Comparison of ENCODE assay signal across 9 mouse cellular contexts in the genomic region with DNA sequence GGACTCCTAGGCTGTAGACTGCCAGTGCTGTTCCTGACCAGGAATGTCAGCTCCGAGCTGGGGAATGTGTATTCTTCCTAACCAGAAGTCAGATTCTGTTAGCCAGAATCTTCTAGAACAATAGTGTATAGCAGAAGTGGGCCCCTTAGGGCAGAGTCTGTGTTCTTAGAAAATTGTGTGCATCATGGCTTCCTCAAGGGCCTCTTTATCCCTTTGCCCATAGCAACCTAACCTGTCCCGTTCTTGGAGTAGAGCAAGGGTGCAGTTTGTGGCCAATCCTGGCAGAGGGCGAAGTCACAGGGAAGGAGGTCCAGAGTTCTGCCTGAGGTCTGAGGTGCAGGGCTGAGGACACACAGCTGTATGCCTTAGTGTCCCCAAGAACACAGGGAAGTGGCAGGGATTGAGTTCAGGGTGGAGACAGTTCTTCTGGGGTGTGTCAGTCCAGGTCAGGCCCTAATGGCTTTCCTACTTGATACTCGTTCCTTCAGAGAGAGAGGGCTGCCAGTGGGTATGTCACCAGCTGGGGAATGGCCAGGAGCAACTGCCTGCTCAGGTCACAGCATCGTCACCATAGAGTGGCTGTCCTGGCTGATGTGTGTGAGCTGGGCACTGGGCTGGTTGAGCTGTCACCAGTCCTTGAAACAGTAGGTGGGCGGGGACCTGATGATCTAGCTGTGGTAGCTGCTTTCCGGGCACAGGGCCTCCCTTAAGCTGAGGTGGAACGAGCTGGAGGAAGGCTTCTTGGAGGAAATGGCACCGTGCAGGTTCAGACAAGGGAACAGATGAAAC. TPM values are rescaled to one million over a fixed set of nuclear protein-coding genes. Genes with fewer than 3 reads are reported as not detected.
A peak's percentile ranks its signal among the peaks of the same experiment; 100 is the strongest.
DNase-seq lines count a peak whose midpoint lies in the region; ATAC-seq lines count a peak whose summit lies in the region.
"Had no signal": no experiment of that assay in that cellular context is flagged by ENCODE, and none has a peak within 500 bp of the region (broad histone marks: within the 10 kb centered on the region; RNA-seq: fewer than 3 reads in every experiment).

No protein-coding gene starts in this region.

- no peak overlapping the region for H3K9ac ChIP-seq in kidney, embryonic 14.5 days (ENCODE audit: low read depth, low read length)
- H3K9ac ChIP-seq: limb, embryonic 12.5 days had no signal

- WGBS in kidney, embryonic 14.5 days = 64% methylated on average over 9 of the region's 9 CpGs

- no peak overlapping the region for H3K4me3 ChIP-seq in kidney, embryonic 14.5 days (ENCODE audit: low read length)
- H3K4me3 ChIP-seq: limb, embryonic 12.5 days had no signal

- H3K27me3 ChIP-seq in kidney, embryonic 14.5 days (ENCODE audit: control insufficient read depth, insufficient read depth, low read length) = no peaks in the 10 kb centered on the region
- H3K27me3 ChIP-seq: limb, embryonic 12.5 days had no signal

- DNase-seq in kidney, postnatal 25 days = no peak
- peak; percentile 74 to 77 for DNase-seq in gastrocnemius, adult 8-10 months (ENCODE audit: low spot score in 2 of 2)
- DNase-seq in kidney, postnatal 10 days = peak; percentile 36
- peak; percentile 79 for DNase-seq in skeletal muscle tissue, adult 2 months (ENCODE audit: low read depth, low spot score)
- no peak for DNase-seq in cerebellum, adult 8-10 months
- DNase-seq in urinary bladder, postnatal 4 days (ENCODE audit: low spot score in 2 of 2) = no peak
- DNase-seq in urinary bladder, postnatal 10 days (ENCODE audit: low spot score) = no peak

- no peaks in the 10 kb centered on the region for H3K36me3 ChIP-seq in kidney, embryonic 14.5 days (ENCODE audit: control insufficient read depth, insufficient read depth, low read length)
- H3K36me3 ChIP-seq: limb, embryonic 12.5 days had no signal

- H3K9me3 ChIP-seq in kidney, embryonic 14.5 days (ENCODE audit: control insufficient read depth, low read length) = no peaks in the 10 kb centered on the region
- H3K9me3 ChIP-seq: limb, embryonic 12.5 days had no signal

- H3K4me2 ChIP-seq in kidney, embryonic 14.5 days (replicated peaks; ENCODE audit: low read depth, low read length) = no peak overlapping the region
- H3K4me2 ChIP-seq: limb, embryonic 12.5 days had no signal

- H3K4me1 ChIP-seq in kidney, embryonic 14.5 days (ENCODE audit: control insufficient read depth, insufficient read depth, low read length) = peaks cover 32% of the 10 kb centered on the region

- H3K27ac ChIP-seq in kidney, embryonic 14.5 days (ENCODE audit: low read depth, low read length) = peak overlapping the region; percentile 1; the same call in 1 of the 2 replicates

- ATAC-seq in kidney, embryonic 14.5 days (ENCODE audit: low FRiP score, low TSS enrichment) = no peak

RNA-seq across cellular contexts. Expression of gene Rxra, which starts 27.8 kb away (rescaled TPM):
- 5.9 and 6.2 TPM in 2 replicates for polyA plus RNA-seq in kidney, embryonic 14.5 days (2014; fragmentation: Nextera tagmentation; extraction: Ambion mirVana)
- total RNA-seq in gastrocnemius, adult 8-10 months (2022) = 100 to 1,000 TPM; 127 to 155 (median 141) TPM

Comparison
In these comparisons a context has a peak if more than half of its experiments do, and no peak if none do; other contexts are left out.
1. DNase-seq: peak in gastrocnemius, adult 8-10 months (2 of 2), kidney, postnatal 10 days (single experiment) and skeletal muscle tissue, adult 2 months (single experiment); none in kidney, postnatal 25 days (0 of 2), cerebellum, adult 8-10 months (single experiment), urinary bladder, postnatal 4 days (0 of 2) and urinary bladder, postnatal 10 days (single experiment).